Comparison of ENCODE assay signal across 8 mouse cellular contexts in the genomic region with DNA sequence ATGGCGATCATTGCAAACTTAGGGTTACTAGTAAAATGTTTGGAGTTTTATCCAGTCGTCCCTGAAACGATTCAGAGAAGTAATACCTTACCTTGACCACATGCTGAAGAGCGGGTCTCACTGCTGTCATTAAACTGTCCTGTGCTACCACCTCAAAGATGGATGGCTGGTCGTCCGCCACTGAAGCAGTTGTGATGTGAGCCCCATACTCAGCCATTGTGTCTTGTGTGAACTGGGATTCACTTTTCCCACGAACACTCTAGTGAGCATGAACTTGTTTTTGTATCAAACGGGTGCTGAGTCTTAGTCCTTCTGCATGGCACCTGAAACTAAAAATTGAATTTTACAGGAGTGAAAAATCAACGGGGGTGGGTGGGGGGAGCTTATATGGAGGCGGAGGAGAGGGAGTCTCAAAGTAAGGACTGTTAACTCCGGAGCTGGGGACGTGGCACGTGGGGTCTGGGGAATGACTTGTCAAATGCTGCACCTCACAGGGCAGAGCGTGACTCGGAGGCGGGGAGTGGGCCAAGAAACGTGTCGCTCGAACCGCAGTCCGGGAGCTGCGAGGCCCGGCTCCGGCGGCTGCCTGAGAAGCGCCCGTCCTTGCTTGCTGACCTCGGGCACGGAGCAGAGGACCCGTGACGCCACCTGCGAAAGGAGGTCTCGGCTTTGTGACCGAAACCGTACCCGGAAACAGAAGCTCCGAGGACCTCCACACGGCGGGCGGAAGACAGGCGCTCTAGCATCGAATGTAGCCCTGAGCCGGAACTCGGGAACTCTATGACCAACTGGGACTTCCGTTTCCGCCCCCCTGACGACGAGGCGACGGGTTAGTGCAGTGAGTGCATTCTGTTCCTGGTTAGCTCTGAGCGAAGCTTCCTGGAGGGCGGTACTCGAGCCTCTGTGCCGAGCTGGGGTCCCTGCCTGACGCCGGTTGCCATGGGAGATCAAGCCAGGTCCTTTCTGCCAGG. TPM values are rescaled to one million over a fixed set of nuclear protein-coding genes. Genes with fewer than 3 reads are reported as not detected.
A peak's percentile ranks its signal among the peaks of the same experiment; 100 is the strongest.
DNase-seq lines count a peak whose midpoint lies in the region; ATAC-seq and TF ChIP-seq lines count a peak whose summit lies in the region.

Gene Ap2b1 (plus strand): TSS at position 800 of the 971 bp plus-strand sequence.

- H3K9ac ChIP-seq in embryonic facial prominence, embryonic 14.5 days (ENCODE audit: low read depth, low read length) = peak within 1 kb of the TSS; percentile 84
- peak within 1 kb of the TSS; percentile 77 for H3K9ac ChIP-seq in limb, embryonic 14.5 days (ENCODE audit: low read depth, low read length, severe bottlenecking)
- peak within 1 kb of the TSS; percentile 75 for H3K9ac ChIP-seq in midbrain, postnatal 0 days (replicated peaks; ENCODE audit: low read length, poor library complexity, severe bottlenecking)

- peak within 1 kb of the TSS; percentile 88 for H3K4me2 ChIP-seq in embryonic facial prominence, embryonic 14.5 days (ENCODE audit: low read depth, low read length)
- H3K4me2 ChIP-seq in limb, embryonic 14.5 days (replicated peaks; ENCODE audit: low read depth, low read length, severe bottlenecking) = peak within 1 kb of the TSS; percentile 84
- peak within 1 kb of the TSS; percentile 72 for H3K4me2 ChIP-seq in midbrain, postnatal 0 days (ENCODE audit: low read depth, low read length, poor library complexity, severe bottlenecking)

- peak; percentile 97 for DNase-seq in 3T3-L1 (ENCODE audit: low read depth, low spot score)
- peak; percentile 74 to 86 for DNase-seq in adrenal gland, postnatal 4 days (ENCODE audit: low spot score in 2 of 2)
- DNase-seq in embryonic facial prominence, embryonic 14.5 days (ENCODE audit: low spot score) = peak; percentile 98
- peak; percentile 96 for DNase-seq in heart, adult 8-10 months (ENCODE audit: low spot score)
- DNase-seq in kidney, adult 9 months = peak; percentile 97
- peak; percentile 98 for DNase-seq in limb, embryonic 14.5 days (ENCODE audit: low spot score)
- peak; percentile 97 for DNase-seq in midbrain, postnatal 0 days (ENCODE audit: low spot score)
- DNase-seq in spleen, postnatal 14 days (ENCODE audit: low spot score in 2 of 2) = peak; percentile 79 to 84

- H3K27me3 ChIP-seq in embryonic facial prominence, embryonic 14.5 days (replicated peaks; ENCODE audit: control insufficient read depth, insufficient read depth, low read length) = no peaks in the 10 kb centered on the region
- H3K27me3 ChIP-seq in limb, embryonic 14.5 days (ENCODE audit: control insufficient read depth, insufficient read depth, low read length) = no peaks in the 10 kb centered on the region
- H3K27me3 ChIP-seq in midbrain, postnatal 0 days (ENCODE audit: insufficient read depth, low read length) = no peaks in the 10 kb centered on the region

- peak within 1 kb of the TSS; percentile 81 for H3K4me3 ChIP-seq in embryonic facial prominence, embryonic 14.5 days (ENCODE audit: low read depth, low read length)
- H3K4me3 ChIP-seq in limb, embryonic 14.5 days (replicated peaks; ENCODE audit: low read length) = peak within 1 kb of the TSS; percentile 79
- peak within 1 kb of the TSS; percentile 60 for H3K4me3 ChIP-seq in midbrain, postnatal 0 days (ENCODE audit: low read depth, low read length)

- peak within 1 kb of the TSS; percentile 87 for H3K27ac ChIP-seq in embryonic facial prominence, embryonic 14.5 days (replicated peaks; ENCODE audit: low read depth, low read length)
- peak within 1 kb of the TSS; percentile 89 for H3K27ac ChIP-seq in limb, embryonic 14.5 days (replicated peaks; ENCODE audit: low read depth, low read length)
- H3K27ac ChIP-seq in midbrain, postnatal 0 days (ENCODE audit: low read depth, low read length) = peak within 1 kb of the TSS; percentile 83

- H3K9me3 ChIP-seq in embryonic facial prominence, embryonic 14.5 days (ENCODE audit: control insufficient read depth, low read length) = no peaks in the 10 kb centered on the region
- H3K9me3 ChIP-seq in limb, embryonic 14.5 days (ENCODE audit: control insufficient read depth, low read length) = no peaks in the 10 kb centered on the region
- H3K9me3 ChIP-seq in midbrain, postnatal 0 days (ENCODE audit: low read length) = no peaks in the 10 kb centered on the region

- peak; percentile 16; the same call in 1 of the 2 replicates for TF ChIP-seq CTCF in midbrain, postnatal 0 days (IDR thresholded peaks at IDR 0.05)

- no peaks in the 10 kb centered on the region for H3K4me1 ChIP-seq in embryonic facial prominence, embryonic 14.5 days (ENCODE audit: control insufficient read depth, insufficient read depth, low read length)
- peaks cover 16% of the 10 kb centered on the region for H3K4me1 ChIP-seq in limb, embryonic 14.5 days (ENCODE audit: control insufficient read depth, insufficient read depth, low read length)
- peaks cover 12% of the 10 kb centered on the region for H3K4me1 ChIP-seq in midbrain, postnatal 0 days (ENCODE audit: insufficient read depth, low read length)

- peak; percentile 95 for ATAC-seq in embryonic facial prominence, embryonic 14.5 days (ENCODE audit: low read depth)
- peak; percentile 91 for ATAC-seq in limb, embryonic 14.5 days (ENCODE audit: low FRiP score, low read depth)
- ATAC-seq in midbrain, postnatal 0 days (ENCODE audit: low FRiP score) = peak; percentile 91

- WGBS in embryonic facial prominence, embryonic 14.5 days = 3% methylated on average over 47 of the region's 56 CpGs
- WGBS in limb, embryonic 14.5 days = 2% methylated on average over 54 of the region's 56 CpGs
- 2% methylated on average over 56 of the region's 56 CpGs for WGBS in midbrain, postnatal 0 days

- peaks cover 17% of the 10 kb centered on the region for H3K36me3 ChIP-seq in embryonic facial prominence, embryonic 14.5 days (ENCODE audit: control insufficient read depth, insufficient read depth, low read length)
- H3K36me3 ChIP-seq in limb, embryonic 14.5 days (ENCODE audit: control insufficient read depth, insufficient read depth, low read length) = peaks cover 21% of the 10 kb centered on the region
- peaks cover 4% of the 10 kb centered on the region; the same call in 1 of the 2 replicates for H3K36me3 ChIP-seq in midbrain, postnatal 0 days (ENCODE audit: insufficient read depth, low read length)

- peak; percentile 65; the same call in 1 of the 2 replicates for TF ChIP-seq POLR2A in limb, embryonic 14.5 days (IDR thresholded peaks at IDR 0.05; ENCODE audit: borderline replicate concordance, extremely low read depth, insufficient read depth, insufficient read length)

RNA-seq across cellular contexts. Expression of gene Ap2b1, which starts in this region (rescaled TPM):
- total RNA-seq in adrenal gland, postnatal 4 days (2021) = 100 to 1,000 TPM; 105 to 121 TPM
- polyA plus RNA-seq in embryonic facial prominence, embryonic 14.5 days (2014; fragmentation: Nextera tagmentation; extraction: Ambion mirVana) = 65.5 and 72.7 TPM in 2 replicates
- total RNA-seq in heart, adult 8-10 months (2022) = 10 to 100 TPM; 34.1 to 46.5 (median 36.9) TPM
- 49.6 and 49.7 TPM in 2 replicates for polyA plus RNA-seq in limb, embryonic 14.5 days (2012; rRNA removed)
- 62.4 and 67.0 TPM in 2 replicates for polyA plus RNA-seq in limb, embryonic 14.5 days (2014; fragmentation: Nextera tagmentation; extraction: Ambion mirVana)
- 232 and 258 TPM in 2 replicates for total RNA-seq in midbrain, postnatal 0 days (2014; rRNA removed)
- 107 and 110 TPM in 2 replicates for polyA plus RNA-seq in midbrain, postnatal 0 days (2015; fragmentation: Nextera tagmentation; extraction: Ambion mirVana)

Comparison
In these comparisons a context has a peak if more than half of its experiments do, and no peak if none do; other contexts are left out.
1. Peak in every context shown above with its lines: DNase-seq, ATAC-seq, H3K4me3 ChIP-seq and H3K27ac ChIP-seq.